Mouse (Mus musculus): ENCODE data around the gene Chd6.

- no peak for TF ChIP-seq POLR2A (IDR thresholded peaks at IDR 0.05; ENCODE audit: insufficient read length, low read depth)
- no peak for TF ChIP-seq MYOD1 (IDR thresholded peaks at IDR 0.05; ENCODE audit: control insufficient read depth in 1 of 3, insufficient read length in 2 of 3, low read depth in 2 of 3)
- no peak for TF ChIP-seq REST (IDR thresholded peaks at IDR 0.05; ENCODE audit: insufficient read depth, insufficient read length)
- no peak for TF ChIP-seq CEBPB (IDR thresholded peaks at IDR 0.05; ENCODE audit: insufficient read depth, poor library complexity, severe bottlenecking)
- no peak for TF ChIP-seq POLR2AphosphoS2 (IDR thresholded peaks at IDR 0.05; ENCODE audit: insufficient read length, low read depth)
Observed at GRCm38 (mm10) chr2:160921285-160921684, 187.6 kb downstream of the Chd6 start.
